Mouse (Mus musculus): ENCODE measurements around the gene Eif3j1. TPM values are rescaled to one million over a fixed set of nuclear protein-coding genes. Genes with fewer than 3 reads are reported as not detected.

Eif3j1 gene
- 36.9 TPM for polyA plus RNA-seq (2014; fragmentation: Illumina TruSeq; extraction: RNeasy Lipid Tissue Mini Kit (QIAGEN cat#74804); ENCODE audit: low read depth, low replicate concordance)

DNA sequence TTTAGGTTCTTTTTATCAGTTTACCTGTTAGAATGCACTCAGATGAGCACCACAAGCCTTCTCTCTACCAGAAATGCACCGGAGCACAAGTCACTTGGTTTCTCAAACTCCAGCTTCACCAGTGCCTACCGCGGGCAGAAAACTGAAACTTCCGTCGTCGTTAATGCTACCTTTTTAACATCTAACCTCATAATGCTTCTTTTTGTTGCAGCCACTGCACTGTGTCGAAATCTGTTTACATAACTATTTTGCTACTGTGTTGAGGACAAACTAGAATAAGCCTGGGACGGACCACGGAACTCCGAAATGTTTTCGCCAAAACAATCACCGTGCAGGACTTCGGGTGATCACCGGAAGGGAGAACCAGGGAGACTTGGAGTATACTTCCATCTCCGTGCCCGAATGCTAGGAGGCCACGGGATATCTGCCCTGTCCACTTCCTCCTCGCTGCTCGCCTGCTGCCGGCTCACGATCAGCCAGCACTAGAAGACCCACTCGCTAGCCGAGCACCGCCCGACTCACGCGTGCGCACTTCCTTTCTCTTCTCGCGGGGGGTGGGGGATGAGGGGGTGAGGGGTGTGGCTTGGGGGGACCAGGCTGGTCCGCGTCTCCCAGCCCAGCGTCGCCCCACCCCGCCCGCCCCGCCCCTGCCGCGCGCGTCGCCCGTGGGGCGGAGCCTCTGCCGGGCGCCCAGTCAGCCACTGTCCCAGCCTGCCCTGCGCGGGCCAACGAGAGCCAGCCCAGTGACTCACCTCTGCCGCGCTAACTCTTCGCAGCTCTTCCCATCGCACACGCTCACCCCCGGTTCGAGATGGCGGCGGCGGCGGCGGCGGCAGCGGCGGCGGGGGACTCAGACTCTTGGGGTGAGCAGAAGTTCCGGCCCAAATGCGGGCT lies at the start of gene Eif3j1:
Gene Eif3j1, plus strand, starts transcription at position 685 of the 894 bp plus-strand sequence.

Other genes with a start within 250 kb of the Eif3j1 start
- gene Frmd5, start 221.5 kb upstream of the Eif3j1 start, polyA plus RNA-seq (2014; fragmentation: Illumina TruSeq; extraction: RNeasy Lipid Tissue Mini Kit (QIAGEN cat#74804); ENCODE audit: low read depth, low replicate concordance) = 252 TPM
- gene Casc4, start 161.6 kb upstream of the Eif3j1 start, polyA plus RNA-seq (2014; fragmentation: Illumina TruSeq; extraction: RNeasy Lipid Tissue Mini Kit (QIAGEN cat#74804); ENCODE audit: low read depth, low replicate concordance) = 8.1 TPM
- gene Ctdspl2, start 72.5 kb upstream of the Eif3j1 start, polyA plus RNA-seq (2014; fragmentation: Illumina TruSeq; extraction: RNeasy Lipid Tissue Mini Kit (QIAGEN cat#74804); ENCODE audit: low read depth, low replicate concordance) = 9.7 TPM
- gene Mageb3, start 72.5 kb upstream of the Eif3j1 start, polyA plus RNA-seq (2014; fragmentation: Illumina TruSeq; extraction: RNeasy Lipid Tissue Mini Kit (QIAGEN cat#74804); ENCODE audit: low read depth, low replicate concordance) = not detected
- 7.4 TPM for gene Spg11, start 89.8 kb downstream of the Eif3j1 start, polyA plus RNA-seq (2014; fragmentation: Illumina TruSeq; extraction: RNeasy Lipid Tissue Mini Kit (QIAGEN cat#74804); ENCODE audit: low read depth, low replicate concordance)
- gene B2m, start 119.1 kb downstream of the Eif3j1 start, polyA plus RNA-seq (2014; fragmentation: Illumina TruSeq; extraction: RNeasy Lipid Tissue Mini Kit (QIAGEN cat#74804); ENCODE audit: low read depth, low replicate concordance) = 461 TPM
- gene Trim69, start 132.2 kb downstream of the Eif3j1 start, polyA plus RNA-seq (2014; fragmentation: Illumina TruSeq; extraction: RNeasy Lipid Tissue Mini Kit (QIAGEN cat#74804); ENCODE audit: low read depth, low replicate concordance) = 0.26 TPM
- not detected for gene Patl2, start 157.6 kb downstream of the Eif3j1 start, polyA plus RNA-seq (2014; fragmentation: Illumina TruSeq; extraction: RNeasy Lipid Tissue Mini Kit (QIAGEN cat#74804); ENCODE audit: low read depth, low replicate concordance)
- gene Terb2, start 157.7 kb downstream of the Eif3j1 start, polyA plus RNA-seq (2014; fragmentation: Illumina TruSeq; extraction: RNeasy Lipid Tissue Mini Kit (QIAGEN cat#74804); ENCODE audit: low read depth, low replicate concordance) = not detected
- 186 TPM for gene Sord, start 206.2 kb downstream of the Eif3j1 start, polyA plus RNA-seq (2014; fragmentation: Illumina TruSeq; extraction: RNeasy Lipid Tissue Mini Kit (QIAGEN cat#74804); ENCODE audit: low read depth, low replicate concordance)

Data from heart, adult 10 weeks (tissue).